Mouse (Mus musculus): Measurements from ENCODE around the gene H2al1c.
"Not testable (repeated sequence)": the region's sequence is repeated elsewhere in the genome, so short reads cannot be mapped to it uniquely, and the experiment has no call there.

GRCm38 (mm10) chrX:11305355-11305754 lies at the start of gene H2al1c:
- TF ChIP-seq CTCF (IDR thresholded peaks at IDR 0.05; ENCODE audit: low read depth, low read length); POLR2A (IDR thresholded peaks at IDR 0.05; ENCODE audit: borderline replicate concordance, low read depth, low read length): not testable (repeated sequence)

Data from bone marrow macrophage, adult 2 months (primary cell).